Mouse (Mus musculus): ENCODE measurements around the gene Zscan20.
"Not testable (repeated sequence)": the region's sequence is repeated elsewhere in the genome, so short reads cannot be mapped to it uniquely, and the experiment has no call there.

Zscan20 gene

DNA sequence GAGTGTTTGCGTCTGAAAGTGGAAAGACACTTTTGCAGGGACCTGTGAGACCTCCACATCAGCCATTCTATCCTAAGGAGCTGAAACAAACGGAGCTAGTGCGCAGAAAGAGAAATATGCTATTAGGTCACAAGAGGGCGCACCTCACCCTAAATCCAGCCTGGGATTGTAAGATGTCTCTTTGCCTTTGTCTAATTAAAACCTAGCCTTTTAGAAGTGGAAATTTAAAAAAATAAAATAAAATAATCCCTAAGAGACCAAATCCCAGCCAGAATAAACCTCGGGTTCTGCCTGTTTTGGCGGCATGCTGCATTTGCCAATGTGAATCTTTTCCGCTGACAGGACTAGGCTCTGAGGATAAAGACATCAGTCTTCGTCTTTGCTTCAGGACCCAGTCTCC is 3.4 kb upstream of the Zscan20 start:
- DNase-seq (ENCODE audit: extremely low spot score): peak; percentile 76

GRCm38 (mm10) chr4:128611726-128612125 is 1.8 kb upstream of the Zscan20 start:
- DNase-seq (ENCODE audit: extremely low spot score): not testable (repeated sequence)

- no peak for DNase-seq (ENCODE audit: extremely low spot score)
Measured at GRCm38 (mm10) chr4:128610706-128611105, 808 bp upstream of the Zscan20 start.

GRCm38 (mm10) chr4:128609276-128609924 is 498 bp downstream of the Zscan20 start:
- DNase-seq (ENCODE audit: extremely low spot score): no peak

GRCm38 (mm10) chr4:128607661-128608060 is 2.2 kb downstream of the Zscan20 start:
- DNase-seq (ENCODE audit: extremely low spot score): no peak

GRCm38 (mm10) chr4:128606586-128606985 is 3.3 kb downstream of the Zscan20 start:
- no peak for DNase-seq (ENCODE audit: extremely low spot score)

- DNase-seq (ENCODE audit: extremely low spot score): no peak
Measured at GRCm38 (mm10) chr4:128597801-128598560, 11.9 kb downstream of the Zscan20 start.

DNA sequence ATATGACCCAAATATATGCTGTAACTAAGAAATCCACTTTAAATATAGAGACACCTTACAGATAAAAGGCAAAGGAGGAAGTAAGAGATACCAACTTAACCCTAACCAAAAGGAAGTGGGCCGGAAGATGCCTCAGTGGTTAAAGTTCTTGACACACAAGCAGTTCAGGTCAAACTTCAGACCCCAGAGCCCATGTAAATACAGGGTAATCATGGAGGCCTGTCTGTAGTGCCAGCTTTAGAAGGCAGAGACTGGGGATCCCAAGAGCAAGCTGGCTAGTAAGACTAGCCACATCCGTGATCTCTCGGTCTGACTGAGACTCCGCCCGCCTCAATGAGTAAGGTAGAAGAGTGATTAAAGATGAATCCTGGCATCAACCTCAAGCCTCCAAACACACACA is 15.8 kb downstream of the Zscan20 start:
- DNase-seq (ENCODE audit: extremely low spot score): no peak

GRCm38 (mm10) chr4:128593286-128593685 is 16.6 kb downstream of the Zscan20 start:
- no peak for DNase-seq (ENCODE audit: extremely low spot score)

DNA sequence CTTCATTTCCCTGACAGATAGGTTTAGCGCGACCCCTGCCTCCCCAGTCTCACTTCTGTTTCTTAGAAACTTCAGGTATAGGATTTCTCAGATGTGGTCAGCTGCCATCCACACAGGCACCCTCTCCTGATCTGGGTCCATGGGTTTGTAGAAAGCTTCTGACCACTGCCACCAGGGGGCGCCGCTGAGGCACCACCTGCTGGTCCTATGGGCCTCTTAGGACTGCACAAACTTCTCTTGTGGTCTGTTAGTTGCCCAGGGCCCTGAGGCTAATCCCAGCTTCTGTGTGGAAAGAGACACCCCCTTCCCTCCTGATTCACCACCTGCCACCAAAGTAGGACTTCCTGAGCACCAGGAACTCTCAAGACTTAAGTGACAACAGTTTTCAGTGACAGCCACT is 30.7 kb downstream of the Zscan20 start:
- peak; percentile 24 for DNase-seq (ENCODE audit: extremely low spot score)

GRCm38 (mm10) chr4:128575811-128576210 is 34.1 kb downstream of the Zscan20 start:
- DNase-seq (ENCODE audit: extremely low spot score): no peak

- DNase-seq (ENCODE audit: extremely low spot score): no peak
Measured at GRCm38 (mm10) chr4:128560327-128560726, 49.6 kb downstream of the Zscan20 start.

GRCm38 (mm10) chr4:128554198-128554597 is 55.7 kb downstream of the Zscan20 start:
- DNase-seq (ENCODE audit: extremely low spot score): no peak

DNA sequence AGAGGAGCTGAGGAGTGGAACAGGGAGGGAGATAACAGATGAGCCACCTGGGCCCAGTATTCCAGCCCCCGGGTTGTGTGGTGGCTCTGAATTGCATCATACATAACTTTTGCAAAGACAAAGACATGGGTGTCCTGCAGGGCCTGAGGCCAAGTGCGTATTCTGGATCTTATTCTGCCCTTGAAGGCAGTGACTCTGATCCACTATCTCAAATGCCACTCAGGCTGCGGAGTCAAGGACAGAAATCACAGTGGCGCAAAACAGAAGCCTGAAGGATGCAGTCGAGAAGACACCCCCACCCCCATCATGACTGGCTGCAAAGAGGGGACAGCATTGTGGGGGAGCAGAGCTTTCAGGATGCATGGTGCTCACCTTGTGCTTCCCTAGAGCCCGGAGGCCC is 59.1 kb downstream of the Zscan20 start:
- no peak for DNase-seq (ENCODE audit: extremely low spot score)

DNA sequence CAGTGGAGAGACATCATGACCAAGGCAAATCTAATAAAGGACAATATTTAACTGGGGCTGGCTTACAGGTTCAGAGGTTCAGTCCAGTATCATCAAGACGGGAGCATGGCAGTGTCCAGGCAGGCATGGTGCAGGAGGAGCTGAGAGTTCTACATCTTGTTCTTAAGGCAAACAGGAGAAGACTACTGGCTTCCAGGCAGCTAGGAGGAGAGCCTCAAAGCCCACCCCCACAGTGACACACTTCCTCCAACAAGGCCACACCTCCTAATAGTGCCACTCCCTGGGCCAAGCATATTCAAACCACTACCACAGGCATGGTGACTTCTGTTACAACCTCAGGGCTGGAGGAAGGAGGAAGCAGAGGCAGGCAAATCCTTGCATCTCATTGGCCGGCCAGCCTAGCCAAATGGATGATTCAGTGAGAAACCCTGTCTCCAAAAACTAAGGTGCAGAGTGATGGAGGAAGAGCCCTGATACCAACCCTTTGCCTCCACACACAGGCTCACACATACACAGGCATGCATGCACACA is 65.9 kb downstream of the Zscan20 start:
- DNase-seq (ENCODE audit: extremely low spot score): not testable (repeated sequence)

- peak; percentile 14 for DNase-seq (ENCODE audit: extremely low spot score)
Measured at GRCm38 (mm10) chr4:128543378-128543777, 66.5 kb downstream of the Zscan20 start.
